Mouse (Mus musculus): ENCODE results near the gene Fam243.

DNA sequence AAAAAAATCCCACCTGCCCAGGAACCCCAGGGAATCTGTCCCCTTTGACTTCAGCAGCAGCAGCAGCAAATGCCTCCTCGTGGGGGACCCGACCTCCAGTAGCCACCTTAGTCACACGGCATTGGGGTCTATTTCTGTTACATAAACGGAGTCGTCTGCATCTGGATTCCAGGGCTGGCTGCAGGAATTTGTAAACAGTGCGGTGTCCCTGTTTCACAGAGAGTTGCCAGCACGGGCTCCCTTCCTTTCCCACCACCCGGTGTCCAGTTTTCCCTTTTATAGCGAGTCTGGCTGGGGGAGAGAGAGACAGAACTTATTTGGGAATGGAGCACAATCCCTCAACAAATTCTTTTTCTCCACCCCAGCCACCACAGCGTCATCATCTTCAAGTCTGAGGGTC, 36.2 kb downstream of the Fam243 start:
- TF ChIP-seq POLR2A (IDR thresholded peaks at IDR 0.05; ENCODE audit: borderline replicate concordance, low read depth, low read length) (no peak), CTCF (IDR thresholded peaks at IDR 0.05; ENCODE audit: low read depth, low read length) (no peak)

Measured in bone marrow macrophage, adult 2 months (primary cell).